Mouse (Mus musculus): ENCODE measurements around the gene Slc2a12.

The Slc2a12 gene

DNA sequence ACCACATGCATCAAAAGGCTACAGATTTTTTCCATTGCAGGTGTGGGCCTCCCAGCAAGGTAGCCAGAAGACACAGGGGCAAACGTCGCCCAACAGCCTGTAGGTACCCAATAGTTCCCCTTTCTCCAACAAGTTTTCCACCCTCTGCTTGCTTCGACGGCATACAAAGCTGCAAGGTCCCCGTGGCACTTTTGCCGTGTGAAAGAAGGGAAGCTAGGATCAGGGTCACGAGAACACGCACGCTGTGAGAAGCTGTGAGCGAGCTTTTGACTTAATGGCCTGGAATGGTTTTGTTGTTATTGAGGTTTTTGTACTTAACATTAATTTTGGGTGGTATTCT is 14.5 kb downstream of the Slc2a12 start:
- no peak for ATAC-seq (ENCODE audit: insufficient number of reproducible peaks, low FRiP score, low TSS enrichment)

GRCm38 (mm10) chr10:22660286-22661000 is 15.6 kb downstream of the Slc2a12 start:
- ATAC-seq (ENCODE audit: insufficient number of reproducible peaks, low FRiP score, low TSS enrichment) = peak; percentile 54

DNA sequence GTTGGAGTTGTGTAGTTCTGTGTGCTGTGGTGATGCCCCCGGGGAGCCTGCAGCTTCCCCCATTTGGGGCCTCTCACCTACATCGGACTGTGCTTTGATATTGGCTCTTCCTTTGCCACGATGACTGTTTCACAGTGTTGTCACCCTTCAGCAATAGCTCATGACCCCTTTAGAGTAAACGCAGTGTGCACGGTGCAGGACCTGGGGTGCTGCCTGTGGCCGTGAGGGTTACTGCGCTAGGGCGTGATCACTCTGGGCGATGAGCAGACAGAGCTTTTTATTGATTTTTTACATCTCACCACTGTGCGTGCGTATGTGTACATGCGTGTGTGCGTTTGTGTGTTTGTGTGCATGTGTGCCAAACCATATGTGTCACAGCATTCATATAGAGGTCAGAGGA is 23.7 kb downstream of the Slc2a12 start:
- ATAC-seq (ENCODE audit: insufficient number of reproducible peaks, low FRiP score, low TSS enrichment) = no peak

- ATAC-seq (ENCODE audit: insufficient number of reproducible peaks, low FRiP score, low TSS enrichment) = no peak
Observed at GRCm38 (mm10) chr10:22674176-22674575, 29.4 kb downstream of the Slc2a12 start.

DNA sequence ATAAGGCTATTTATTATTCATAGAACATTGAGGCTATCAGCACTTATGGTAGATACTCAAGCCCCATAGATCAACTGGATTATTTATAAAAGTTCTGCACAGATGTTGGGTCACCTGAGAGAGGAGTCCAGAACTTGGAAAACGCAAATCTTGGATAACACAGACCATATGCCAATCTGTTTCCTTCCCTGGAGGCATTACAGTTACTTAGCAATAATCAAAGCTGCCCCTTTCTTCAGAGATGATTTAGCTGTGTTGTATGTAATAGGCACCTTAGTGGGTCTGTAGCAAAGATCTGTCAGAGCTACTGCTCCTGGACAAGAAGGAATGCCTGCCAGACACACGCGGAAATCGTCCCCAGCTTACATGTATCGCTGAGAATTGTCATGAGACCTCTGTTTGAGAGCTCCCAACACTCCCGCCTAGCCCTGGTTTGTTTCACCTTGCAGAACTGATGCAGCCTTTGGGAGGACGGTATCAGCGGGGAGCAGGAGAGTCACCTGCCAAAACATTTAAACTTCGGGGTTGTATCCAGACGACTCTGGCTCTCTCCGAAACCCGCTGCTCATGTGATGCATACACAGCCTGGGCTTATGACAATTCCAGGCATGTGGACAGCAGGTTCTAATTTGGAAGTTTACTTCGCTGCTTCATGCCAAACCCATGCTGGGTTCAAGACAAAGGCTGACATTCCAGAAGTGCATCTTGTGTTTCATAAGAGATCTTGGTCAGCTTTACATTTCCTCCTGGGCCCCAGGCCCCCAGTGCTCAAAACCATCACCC is 31.2 kb downstream of the Slc2a12 start:
- peak; percentile 65; the same call in 1 of the 2 replicates for ATAC-seq (ENCODE audit: insufficient number of reproducible peaks, low FRiP score, low TSS enrichment)

DNA sequence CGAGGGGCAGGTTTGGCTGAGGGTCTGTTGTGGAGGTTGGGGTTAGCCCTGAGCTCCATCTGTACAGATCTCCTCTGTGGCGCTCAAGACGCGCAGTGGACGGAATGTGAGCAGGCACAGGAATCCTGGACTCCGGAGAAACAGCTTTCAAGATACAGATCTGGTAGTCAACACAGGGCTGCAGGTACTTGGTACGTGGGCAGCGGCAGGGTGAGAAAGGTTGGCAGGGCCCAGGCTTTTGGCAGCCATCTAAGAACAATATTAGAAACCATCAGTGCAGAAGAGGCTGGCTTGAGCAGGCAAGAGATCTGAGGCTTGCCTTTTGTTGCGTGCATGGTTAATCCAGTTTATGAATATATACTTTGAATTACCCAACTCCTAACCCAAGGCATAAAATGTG is 51.4 kb downstream of the Slc2a12 start:
- ATAC-seq (ENCODE audit: insufficient number of reproducible peaks, low FRiP score, low TSS enrichment) = peak; percentile 23; the same call in 1 of the 2 replicates

DNA sequence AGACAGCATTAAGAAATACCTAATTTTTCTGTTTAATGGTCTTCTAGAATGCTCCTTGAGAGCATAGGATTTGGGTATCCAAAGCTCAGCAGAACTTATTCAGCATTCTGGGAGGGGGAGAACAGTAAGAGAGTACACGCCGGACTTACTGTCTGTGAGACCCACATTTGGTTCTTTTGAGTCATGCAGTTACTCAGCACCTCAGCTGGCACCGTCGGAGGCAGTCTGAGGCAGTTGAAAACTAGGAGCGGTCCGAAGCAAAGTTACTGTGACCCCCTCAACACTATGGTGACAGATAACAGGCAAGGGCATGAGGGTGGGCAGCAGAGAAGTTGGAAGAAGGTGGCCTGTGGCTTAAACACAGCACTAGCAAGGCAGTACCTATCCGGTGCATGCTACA is 52.1 kb downstream of the Slc2a12 start:
- no peak for ATAC-seq (ENCODE audit: insufficient number of reproducible peaks, low FRiP score, low TSS enrichment)

DNA sequence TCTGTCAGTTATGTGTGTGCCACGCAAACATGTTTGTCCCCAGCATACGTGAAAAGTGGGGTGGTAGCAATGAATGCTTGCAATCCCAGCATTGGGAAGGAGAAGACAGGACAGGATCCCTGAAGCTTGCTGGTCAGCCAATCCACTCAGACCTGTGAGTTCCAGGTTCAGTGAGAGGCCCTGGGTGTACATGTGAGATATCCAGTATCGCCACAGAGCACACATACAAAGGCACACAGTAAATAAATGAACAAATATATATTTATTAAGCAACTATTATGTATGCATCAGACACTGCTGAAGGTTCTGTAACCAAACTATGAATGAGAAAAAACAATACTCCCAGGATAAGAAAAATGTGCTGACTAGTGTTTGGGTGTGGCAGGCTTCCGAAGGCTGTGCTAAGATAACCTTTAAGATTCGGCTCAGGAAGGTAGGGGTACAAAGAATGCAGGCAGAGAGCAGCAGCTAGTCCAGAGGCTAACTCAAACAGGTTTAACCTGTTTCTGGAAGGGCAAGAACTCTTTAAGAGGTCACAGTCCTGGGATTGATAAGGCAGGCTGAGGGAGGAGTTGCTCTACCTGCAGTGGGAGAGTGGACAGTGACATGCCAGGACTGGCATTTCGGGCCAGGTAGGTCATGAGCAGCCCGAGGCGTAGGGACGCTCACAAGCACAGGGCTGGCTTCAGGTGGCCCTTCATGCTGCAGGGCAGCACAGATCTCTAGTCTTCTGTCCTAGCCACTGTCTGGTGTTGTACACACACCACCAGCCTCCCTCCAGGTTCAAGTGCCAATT is 53.5 kb downstream of the Slc2a12 start:
- ATAC-seq (ENCODE audit: insufficient number of reproducible peaks, low FRiP score, low TSS enrichment) = 0 out of 2 replicates have a peak, but pooled peaks have one; percentile 13

DNA sequence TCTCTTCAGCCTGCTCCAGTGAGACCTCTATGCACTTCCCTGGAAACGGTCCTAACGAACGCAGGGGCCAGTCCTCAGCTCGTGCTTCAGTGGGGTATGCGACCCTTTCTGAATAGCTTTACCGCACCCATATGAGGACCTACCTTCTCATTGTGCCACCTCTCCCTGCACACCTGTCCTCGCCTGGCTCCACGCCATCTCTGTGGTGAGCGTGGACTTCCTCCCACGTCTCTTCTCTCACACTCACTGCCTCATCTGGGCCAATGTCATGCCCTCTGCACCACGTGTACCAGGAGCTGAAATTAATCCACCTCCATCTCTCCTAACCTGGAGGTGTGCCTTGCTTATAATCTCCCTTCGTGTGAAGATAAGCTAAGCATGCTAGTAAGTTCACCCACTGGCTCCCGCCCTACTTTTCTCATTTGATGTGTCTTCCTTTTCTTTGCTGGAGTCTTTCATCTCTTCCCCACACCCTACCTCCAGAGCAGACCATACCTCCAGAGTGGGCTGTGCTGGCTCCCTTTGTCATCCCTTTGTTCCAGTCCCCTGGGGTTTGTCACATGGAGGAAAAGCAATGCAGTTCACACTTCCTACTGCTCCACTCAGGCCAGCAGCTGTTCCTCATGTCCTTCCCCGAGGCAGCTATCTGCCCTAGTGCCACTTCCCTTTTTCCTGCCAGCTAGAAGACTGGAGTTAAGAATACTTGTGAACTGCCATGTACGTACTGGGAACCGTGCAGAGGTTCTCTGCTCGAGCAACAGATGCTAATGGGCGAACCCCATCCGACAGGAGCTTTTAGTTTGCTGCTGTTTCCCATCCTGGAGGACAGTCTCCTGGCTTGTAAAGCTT is 54.9 kb downstream of the Slc2a12 start:
- ATAC-seq (ENCODE audit: insufficient number of reproducible peaks, low FRiP score, low TSS enrichment) = no peak

GRCm38 (mm10) chr10:22700773-22701172 is 56.0 kb downstream of the Slc2a12 start:
- ATAC-seq (ENCODE audit: insufficient number of reproducible peaks, low FRiP score, low TSS enrichment) = no peak

- peak; percentile 65 for ATAC-seq (ENCODE audit: insufficient number of reproducible peaks, low FRiP score, low TSS enrichment)
Observed at GRCm38 (mm10) chr10:22701485-22702315, 56.9 kb downstream of the Slc2a12 start.

DNA sequence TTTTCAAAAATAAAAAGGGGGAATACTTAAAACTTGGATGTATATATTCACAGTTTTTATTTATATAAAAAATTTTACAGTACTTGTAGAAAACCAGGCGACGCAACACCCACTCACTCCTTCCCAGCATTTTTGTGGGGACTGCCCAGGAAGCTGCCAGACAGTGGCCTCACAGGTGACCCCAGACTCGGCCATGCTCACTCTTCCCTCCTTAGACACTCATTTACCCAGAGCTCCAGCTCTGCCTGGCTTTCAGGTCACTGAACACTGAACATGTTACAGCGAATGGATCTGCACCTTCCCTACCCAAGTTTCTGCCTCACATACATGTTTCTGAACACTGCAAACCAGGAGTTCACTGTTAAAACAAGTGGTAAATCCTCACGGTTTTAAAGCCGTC is 59.0 kb downstream of the Slc2a12 start:
- no peak for ATAC-seq (ENCODE audit: insufficient number of reproducible peaks, low FRiP score, low TSS enrichment)

- ATAC-seq (ENCODE audit: insufficient number of reproducible peaks, low FRiP score, low TSS enrichment) = no peak
Observed at GRCm38 (mm10) chr10:22708190-22708843, 63.5 kb downstream of the Slc2a12 start.

GRCm38 (mm10) chr10:22710173-22710777 is 65.5 kb downstream of the Slc2a12 start:
- peak; percentile 24; the same call in 1 of the 2 replicates for ATAC-seq (ENCODE audit: insufficient number of reproducible peaks, low FRiP score, low TSS enrichment)

DNA sequence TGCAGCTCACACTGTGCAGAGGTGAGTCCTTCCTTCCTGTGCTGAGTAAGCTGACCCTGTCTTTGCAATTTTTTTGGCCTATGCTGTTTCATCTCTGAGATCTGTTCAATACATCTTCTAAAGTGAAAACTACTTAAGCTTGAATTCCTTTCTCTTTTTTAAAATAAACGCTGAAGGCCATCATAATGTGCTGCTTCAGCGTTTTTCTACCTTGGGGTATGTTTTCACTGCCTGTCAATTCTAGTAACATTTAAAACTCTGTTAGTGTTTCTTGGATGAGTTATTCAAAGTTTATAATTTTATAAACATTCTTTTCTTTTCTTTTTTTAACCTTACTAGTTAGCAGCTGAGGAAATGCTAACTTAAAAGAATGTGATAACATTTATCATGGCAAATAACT is 68.1 kb downstream of the Slc2a12 start:
- ATAC-seq (ENCODE audit: insufficient number of reproducible peaks, low FRiP score, low TSS enrichment) = no peak

- ATAC-seq (ENCODE audit: insufficient number of reproducible peaks, low FRiP score, low TSS enrichment) = peak; percentile 77
Observed at GRCm38 (mm10) chr10:22714520-22714919, 69.7 kb downstream of the Slc2a12 start.

DNA sequence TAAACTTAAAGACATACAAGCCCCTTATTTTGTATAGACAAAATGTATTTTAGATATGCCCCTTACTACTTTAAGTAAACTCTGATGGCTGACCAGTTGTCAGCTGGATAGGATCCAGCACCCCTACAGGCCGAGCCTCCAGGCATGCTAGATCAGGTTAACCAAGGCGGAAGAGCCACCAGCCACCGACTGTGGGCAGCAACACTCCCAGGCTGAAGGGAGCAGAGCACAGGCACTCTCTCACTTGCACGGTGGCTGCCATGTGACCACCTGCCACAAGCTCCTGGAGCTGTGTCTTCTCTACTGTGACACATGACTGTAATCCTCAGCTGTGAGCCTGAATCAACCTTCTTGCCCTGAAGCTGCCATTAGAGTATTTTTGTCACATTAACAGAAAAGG is 73.7 kb downstream of the Slc2a12 start:
- peak; percentile 90 for ATAC-seq (ENCODE audit: insufficient number of reproducible peaks, low FRiP score, low TSS enrichment)

- no peak for ATAC-seq (ENCODE audit: insufficient number of reproducible peaks, low FRiP score, low TSS enrichment)
Observed at GRCm38 (mm10) chr10:22720781-22721529, 76.1 kb downstream of the Slc2a12 start.
